Mouse (Mus musculus) right cerebral cortex, postnatal 25 days (tissue): ENCODE measurements around the gene Il1rn.
A peak's percentile ranks its signal among the peaks of the same experiment; 100 is the strongest.

Experiments used
- DNase-seq: peaks from one replicate; pipeline ENCODE4 v3.0.0; 2022

Il1rn gene

DNA sequence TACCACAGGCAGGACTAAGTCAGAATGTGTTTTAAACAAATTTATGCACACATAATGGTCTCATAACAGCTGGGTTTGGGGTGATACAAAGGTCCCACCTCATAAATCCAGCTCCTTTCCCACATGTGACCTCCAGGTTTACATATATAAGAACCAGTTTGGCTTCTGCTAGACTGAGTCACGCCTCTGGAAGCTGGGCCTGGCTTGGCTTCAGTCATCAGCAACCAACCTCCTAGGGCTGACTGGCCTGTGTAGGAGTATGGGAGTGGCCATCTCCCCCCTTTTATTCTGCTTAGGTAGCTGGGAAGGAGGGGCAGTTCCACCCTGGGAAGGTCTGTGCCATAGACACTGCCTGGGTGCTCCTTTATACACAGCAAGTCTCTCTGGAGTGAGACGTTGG lies at the start of gene Il1rn:
Il1rn (plus strand) TSS at position 309 of the 400 bp plus-strand sequence.
- DNase-seq = no peak

DNA sequence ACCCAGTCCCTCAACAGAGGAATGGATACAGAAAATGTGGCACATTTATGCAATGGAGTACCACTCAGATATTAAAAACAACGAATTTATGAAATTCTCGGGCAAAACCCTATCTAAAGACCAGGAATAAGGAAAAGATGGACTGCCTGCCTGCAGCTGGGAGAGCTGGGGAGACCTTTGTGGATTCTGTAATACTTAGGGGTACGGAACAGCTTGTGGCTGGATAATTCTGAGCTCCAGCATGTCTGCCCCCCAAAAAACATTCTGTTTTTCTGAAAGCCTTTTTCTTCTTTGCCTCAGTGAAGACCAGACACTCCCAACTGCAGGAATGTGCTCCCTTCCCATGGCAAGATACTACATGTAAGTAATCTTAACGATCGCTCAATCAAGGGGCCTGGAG lies 45.8 kb upstream of the Il1rn start, which contains the start of gene Il1f10:
Il1f10 (plus strand) TSS at position 301 of the 400 bp plus-strand sequence.
- DNase-seq = no peak

DNA sequence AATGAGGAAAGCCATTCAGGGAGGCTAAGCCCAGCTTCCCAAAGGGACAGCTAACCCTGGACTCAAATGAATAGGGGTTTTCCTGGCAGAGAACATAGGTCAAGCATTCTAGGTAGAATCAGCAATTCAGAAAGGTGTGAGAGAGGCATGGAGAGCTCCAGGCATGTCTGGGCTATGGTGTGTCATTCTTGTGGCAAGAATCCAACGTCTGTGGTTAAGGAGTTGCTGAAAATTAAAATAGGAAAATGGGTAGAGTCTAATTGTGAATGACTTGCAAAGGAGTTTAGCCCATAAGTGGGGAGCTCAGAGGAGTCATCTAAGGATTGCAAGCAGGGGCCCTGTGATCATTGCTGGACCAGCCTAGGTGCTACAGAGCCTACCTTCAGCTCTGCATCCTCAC lies 42.0 kb upstream of the Il1rn start:
- no peak for DNase-seq

DNA sequence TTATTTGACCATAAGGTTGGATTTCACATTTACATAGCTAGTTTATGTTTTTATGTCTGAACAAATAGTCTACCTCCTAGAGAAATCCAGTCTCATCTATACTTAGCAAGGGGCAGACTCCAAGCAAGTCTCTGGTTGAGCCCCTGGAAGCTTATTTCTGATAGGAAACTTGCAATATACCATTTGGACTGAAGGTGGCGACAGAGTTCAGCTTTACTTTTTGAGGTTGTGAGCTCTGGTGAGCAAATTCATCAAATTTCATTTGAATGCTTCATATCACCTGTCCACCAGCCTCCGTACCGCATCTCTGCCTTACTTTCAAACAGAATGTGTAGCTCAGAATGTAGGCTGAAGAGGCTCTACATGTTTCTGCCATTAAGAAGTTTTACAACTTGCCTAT lies 39.8 kb upstream of the Il1rn start:
- peak; percentile 10 for DNase-seq

DNA sequence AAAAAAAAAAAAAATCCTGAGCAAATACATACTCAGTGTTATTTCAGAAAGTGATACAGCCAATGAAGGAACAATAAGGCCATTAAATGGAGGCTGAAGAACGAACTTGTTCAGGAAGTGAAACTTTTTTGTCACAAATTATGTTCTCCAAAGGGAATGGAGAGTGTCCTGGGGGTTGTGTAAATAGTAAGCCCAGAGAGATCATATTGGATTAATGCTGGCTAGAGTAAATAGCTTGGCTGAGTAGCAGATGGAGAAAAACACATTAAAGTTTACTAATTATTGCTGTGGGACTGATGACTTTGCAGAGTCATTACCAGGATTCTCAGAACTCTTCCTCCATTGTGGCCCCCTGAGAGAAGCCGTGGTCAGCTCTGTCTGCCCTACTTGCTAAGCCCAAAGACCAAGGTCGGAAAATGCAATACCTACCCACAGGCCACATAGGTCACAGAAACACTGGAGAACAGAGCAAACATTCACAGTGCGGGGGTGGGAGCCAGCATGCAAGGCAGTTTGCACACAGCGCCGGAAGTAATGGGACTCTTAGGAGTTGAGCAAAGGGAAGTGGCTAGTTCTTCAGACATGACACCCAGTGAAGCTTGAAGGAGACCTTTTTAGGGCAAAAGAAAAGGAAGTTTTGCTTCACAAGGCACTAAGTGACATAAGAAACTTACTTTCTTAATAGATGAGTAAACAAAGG lies 25.2 kb upstream of the Il1rn start:
- no peak for DNase-seq

DNA sequence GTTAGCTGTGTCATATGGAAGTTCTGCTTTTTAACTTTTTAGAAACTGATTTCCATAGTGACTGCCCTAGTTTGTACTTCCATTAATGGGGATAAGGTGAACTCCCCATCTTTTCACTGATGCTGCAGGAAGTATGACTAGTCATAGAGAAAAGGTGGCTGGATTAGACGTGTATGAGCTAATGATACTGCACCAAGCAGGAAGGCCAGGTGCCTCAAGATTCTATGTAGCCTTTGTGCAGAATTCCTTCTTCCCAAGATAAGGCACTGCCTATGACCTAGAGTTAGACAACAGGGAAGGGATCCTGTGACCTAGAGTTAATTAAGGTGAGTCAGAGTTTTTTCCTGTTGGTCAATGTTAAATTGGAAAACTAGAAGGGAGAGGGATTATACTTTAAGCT lies 19.7 kb upstream of the Il1rn start:
- no peak for DNase-seq

DNA sequence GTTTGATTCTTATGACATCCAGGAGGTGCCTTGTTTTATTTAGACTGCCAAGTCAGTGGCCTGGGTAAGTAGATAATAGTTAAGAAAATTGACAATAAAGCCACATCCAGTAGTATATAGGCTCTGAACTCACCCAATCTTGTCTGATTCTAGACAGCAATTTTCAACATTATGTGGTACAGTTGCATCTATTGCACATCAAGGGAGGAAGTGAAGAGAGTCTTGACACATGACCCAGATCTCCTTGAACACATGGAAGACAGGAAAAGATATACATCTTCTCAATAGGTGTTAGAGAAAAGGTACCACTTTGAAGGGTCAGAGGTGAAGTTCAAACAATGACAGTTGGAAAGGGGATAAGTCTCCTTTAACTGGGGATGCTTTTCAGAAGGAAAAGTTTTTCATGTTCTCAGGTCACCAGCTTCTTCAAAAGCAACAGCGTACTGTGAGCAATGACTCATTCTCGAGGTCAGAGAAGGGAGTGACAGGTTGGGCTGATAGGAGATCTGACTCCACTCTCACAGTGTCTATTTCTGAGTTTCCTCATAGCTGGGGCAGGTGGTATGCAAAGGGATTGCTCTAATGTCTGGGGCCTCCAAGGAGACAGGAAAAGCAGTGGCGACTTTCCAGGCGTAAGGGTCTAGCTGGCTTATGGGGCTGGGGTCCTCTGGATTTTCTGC lies 18.6 kb upstream of the Il1rn start:
- no peak for DNase-seq

DNA sequence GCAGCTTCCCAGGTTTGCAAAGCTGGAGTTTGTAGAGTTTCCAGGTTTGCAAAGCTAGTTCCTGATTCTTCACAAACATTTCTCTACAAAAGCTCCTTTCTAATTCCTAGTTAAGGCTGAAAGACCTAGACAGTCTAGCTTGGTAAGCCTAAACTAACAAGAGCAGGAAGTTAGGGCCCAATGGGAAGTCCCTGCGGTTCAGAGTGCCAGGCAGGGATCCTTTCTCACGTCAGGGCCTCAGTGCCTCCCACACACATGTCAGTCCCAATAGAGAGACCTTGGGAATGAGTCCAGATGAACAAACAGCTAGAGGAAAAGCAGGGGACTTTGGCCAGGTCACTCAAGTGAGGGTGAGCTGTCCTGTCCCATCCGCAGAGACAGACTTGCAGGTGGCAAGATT lies 1.3 kb upstream of the Il1rn start:
- DNase-seq = no peak

DNA sequence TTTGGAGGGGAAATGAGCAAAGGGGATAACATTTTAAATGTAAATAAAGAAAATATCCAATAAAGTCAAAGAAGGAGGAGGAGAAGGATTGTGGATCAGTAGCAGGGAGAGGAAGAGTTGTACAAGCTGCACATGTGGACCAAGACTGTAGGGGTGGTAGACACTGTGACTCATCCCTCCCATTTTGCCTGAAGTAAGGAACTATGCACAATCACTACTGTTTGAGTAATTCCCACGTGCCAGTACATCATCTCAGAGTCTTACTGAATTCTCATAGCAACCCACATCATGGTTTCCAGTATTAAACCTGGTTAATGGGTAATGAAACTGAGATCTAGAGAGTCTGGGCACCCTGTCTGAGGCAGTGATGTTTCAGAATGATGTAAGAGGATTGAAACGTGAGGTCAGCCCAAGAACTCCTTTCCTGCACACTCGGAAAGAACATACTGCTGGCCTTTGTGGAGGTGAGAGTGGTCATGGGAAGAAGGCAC lies 4.8 kb downstream of the Il1rn start:
- no peak for DNase-seq

DNA sequence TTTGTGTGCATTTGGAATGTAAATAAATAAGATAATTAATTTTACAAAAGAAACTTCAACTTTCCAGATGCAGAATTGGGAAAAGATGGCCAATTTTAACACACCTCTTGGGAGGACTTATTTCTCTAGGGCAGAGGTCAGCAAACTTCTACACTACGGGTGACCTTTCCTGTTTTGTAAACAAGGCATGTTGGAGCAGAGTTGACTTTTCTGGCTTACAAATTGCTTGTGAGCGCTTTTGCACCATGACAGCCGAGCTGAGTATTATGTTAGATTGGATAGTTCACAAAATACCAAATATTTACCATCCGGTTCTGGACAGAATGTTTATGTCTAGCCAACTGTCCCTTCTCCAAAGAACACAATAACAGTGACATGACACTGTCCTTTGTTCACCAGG lies 8.0 kb downstream of the Il1rn start:
- no peak for DNase-seq

DNA sequence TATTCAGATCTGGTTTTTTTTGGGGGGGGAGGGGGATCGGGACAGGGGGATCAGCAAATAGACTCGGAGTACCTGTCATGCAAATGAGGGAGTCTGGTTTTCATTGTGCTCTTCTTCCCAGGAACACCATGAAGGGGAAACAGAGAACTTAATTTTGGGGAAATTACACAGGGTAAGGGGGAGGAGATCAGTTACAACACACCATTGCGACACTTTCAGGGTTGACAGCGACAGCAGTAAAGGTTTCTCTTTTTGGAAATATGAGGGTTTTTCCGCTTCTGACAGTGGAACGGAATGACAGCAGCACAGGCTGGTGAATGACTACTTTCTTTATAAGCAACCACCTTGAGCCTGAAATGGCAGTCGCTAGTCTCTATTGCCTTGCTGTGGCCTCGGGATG lies 8.4 kb downstream of the Il1rn start:
- no peak for DNase-seq

DNA sequence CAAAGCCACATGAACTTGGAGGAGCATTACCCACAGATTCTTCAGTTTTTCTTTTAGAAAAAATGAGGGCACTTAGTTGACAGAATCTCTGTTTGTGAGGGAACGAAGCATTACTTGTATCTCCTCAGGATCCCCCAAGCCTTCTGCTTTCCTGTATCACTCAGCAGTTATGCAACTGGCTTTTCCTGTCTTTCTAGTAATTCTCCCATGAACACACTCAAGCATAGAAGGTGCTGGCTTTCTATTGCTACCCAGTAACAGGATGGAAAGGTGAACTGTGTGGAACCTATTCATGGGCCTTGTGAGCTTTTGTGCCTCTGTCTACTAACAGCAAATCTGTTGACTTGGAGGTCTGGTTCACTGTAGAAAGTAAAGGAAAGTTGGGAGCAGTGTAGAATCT lies 11.3 kb downstream of the Il1rn start:
- no peak for DNase-seq

DNA sequence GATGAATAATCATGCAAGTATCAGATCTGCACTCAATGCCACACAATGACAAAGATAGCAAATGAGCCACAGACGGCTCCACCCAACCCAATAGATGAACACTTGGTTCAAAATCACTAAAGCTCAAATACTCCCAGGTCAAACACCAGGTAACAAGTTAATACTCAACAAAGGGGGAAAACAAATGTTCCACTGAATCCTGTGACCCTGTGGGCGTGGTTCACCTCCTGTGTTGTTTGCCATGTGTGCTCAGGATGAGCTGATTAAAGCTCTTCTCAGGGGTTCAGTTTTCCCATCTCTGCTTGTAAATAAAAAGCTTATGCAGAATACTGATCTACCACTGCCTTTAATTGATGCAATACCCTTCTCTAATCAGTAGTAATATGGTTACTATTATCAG lies 14.5 kb downstream of the Il1rn start:
- DNase-seq = no peak

DNA sequence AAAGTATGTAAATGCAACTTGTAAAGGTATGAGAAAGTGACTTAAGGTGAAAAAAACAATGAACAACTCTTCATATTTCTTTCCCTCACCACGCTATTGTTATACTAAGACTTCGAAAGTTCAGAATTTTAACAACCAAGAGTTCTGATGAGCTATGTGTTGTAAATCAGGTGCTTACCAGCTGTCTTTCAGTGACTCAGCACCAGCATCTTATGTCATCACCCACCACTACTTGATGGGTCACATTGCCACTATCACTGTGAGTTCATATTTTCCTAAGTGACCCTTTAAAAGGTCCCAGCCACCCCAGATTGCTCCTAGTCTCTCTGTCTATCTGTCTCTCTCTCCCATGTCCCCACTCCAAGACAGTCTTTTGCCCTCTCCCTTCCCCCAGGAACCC lies 16.4 kb downstream of the Il1rn start:
- no peak for DNase-seq

DNA sequence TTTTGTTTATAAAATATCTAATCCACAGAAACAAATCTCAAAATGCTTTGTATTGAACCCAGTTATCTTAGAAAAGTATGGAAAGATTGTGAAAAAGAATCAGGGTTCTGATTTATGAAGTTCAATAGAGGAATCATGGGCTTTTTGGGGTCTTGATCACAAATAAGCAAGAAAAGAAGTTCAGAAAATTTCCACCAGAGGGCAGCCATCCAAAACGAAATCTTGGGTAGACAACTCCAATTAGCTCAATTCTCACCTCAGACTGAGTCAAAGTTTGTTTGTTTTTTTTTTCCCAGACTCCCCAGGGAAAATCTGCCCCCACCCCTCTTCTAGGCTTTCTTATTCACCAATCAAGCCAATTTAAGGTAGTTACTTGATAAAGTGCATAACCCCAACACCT lies 21.0 kb downstream of the Il1rn start:
- no peak for DNase-seq

DNA sequence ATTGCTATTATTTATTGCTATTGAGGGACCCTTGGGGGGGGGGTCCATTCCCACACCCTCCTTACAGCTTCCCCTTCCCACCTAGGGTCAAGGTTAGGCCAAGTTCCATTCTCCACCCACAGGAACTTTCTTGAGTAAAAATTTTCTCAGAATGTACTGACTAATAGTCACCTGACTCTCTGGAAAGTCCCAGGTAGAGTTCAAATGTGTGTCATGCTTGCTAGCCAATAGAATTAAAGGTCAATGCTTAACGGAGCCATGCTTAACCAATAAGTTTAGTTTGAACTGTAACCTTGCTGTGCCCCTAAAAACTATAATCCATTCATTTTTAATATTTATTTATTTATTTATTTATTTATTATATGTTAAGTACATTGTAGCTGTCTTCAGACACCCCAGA lies 22.7 kb downstream of the Il1rn start:
- no peak for DNase-seq

DNA sequence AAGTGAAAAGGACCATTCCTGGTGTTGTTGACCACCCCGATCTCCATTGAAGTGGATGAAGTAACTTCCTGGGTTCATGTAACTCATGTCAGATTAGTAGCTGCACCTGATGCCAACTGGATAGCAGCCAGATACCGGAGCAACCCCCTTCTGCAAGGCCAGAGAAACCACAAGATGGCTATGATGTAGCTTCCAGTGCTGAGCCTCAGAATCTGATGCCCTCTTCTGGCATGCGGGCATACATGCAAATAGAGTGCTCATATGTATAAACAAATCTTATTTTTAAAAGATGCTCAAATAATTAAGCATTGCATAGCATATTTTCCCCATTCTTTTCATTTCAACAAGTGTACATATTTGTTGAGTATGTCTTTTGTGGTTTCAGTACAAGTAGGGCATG lies 27.2 kb downstream of the Il1rn start:
- no peak for DNase-seq

DNA sequence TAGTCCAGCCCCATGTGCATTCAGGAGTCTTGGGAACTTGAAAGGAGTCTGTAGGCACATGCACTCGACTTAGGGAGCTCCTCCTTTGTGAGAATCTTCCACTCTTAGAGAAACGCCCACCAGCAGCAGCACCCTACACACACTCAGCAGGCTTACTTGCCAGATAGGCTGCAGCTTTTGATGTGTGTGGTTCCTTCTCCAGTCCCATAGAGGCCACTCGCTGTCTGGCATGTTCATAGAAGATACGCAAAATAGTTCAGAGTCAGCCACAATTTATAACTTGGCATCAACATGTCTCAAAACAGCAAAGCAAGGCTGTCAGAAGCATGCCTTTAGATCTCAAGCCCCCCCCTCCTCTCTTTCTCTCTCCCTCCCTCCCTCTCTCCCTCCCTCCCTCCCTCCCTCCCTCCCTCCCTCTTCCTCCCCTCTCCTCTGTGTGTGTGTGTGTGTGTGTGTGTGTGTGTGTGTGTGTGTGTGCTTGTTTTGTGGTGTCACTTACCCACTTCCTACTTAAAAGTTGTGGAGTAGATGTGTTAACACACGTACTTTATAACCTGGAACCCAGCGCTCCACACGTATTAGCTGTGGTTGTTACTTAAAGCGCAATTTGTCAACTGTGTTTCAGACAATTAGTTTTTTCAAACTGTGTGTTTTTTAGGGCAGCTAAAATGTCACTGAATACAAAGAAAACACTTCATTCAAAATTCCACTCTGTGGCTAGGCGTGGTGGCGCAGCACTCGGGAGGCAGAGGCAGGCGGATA lies 29.7 kb downstream of the Il1rn start:
- DNase-seq = no peak

DNA sequence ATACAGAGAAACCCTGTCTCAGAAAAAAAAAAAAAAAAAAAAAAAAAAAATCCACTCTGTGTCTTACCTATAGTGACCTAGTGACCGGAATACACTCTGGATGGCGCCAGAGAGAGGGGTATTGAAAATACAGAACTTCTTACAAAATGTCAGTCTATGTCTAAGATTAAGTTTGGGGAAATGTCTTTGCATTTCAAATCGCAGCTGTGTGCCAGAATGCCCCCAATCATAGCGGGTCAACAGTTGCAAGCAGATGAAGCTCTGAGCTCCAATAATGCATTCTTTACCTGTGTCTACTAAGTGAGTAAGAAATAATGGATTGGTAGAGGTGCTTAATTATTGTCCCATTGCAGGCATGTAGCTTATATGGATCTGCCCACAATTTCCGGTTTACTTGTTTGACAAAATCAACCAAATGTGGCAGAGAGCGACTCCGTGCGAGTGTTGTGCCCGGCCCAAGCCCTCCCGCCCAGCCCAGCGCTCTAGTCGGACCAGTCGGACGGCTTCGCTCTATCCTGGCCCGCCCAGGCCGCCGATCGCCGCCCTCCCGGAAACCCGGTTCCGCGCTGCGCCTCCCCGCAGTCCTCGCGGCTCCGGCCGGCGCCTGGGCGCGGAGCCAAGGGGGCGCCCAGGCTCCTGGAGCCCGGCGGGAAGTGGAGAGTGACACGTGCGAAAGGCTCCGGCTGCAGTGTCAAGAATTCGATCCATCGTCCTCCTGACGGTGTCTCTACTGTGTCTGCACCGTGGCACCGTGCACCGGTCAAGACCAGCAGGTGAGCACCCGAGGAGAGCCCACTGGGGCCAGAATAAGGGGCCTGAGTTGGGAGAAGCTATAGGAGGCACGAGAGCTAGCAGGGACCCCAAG lies 30.6 kb downstream of the Il1rn start, which contains the start of gene Psd4:
Psd4 (plus strand) TSS at position 551 of the 865 bp plus-strand sequence.
- peak; percentile 23 for DNase-seq

DNA sequence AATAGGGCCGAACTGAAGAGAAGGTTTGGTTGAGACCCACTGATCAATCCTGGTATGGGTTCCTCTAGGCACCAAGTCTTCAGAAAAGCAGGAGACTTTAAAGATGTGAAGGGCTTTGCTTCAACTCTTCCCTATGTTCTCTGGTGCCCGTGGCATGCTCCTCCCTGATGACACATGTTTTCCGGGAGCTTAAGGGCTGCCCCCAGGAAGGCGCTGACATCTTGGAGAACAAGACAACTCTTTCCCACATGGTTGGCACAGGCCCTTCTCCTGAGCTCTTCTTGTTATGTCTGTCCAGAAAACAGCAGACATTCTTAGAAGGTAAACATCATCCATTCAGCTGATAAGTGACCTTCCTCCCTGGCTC lies 31.2 kb downstream of the Il1rn start:
- no peak for DNase-seq

DNA sequence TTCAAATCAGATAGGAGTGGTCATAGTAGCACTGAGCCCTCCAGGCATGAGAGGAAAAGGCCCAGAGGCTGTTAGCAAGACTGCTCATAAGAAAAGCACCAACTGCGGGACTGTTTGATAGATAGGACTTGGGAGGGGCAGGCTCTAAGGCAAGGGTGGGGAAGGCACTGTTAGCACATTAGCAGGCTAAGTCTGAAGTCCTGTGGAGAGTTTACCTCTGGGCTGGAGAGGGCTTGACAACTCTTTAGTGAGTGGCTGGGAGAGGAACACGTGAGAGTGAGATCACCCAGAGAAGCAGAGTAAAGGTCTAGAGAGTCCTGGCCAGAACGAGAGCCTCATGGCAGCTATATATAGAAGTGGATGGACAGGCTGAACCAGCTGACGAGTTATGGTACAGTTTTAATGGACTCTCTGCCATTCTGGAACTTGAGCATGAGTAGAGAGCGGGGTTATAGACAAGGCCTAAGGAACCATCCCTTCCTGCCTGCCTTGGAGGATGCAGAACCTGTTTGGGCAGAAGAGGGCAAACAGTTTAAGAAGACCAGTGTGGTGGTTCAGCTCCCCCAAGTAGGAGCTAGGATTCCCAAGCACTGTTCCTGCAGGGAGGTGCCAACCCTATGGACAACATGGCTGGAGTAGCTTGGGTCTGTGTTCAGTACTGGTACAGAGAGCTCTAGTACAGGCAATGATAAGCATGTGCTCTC lies 42.2 kb downstream of the Il1rn start:
- no peak for DNase-seq
